Mouse (Mus musculus) E14TG2a.4 (cell line): ENCODE measurements around the gene Akt1.

ENCODE experiments used
- CTCF ChIP-seq: conservative IDR thresholded peaks from 2 replicates; pipeline ENCODE4 v1.5.1; 2014; ENCODE audit warnings: low read length
- POU5F1 ChIP-seq: IDR thresholded peaks from 2 replicates; pipeline ENCODE4 v1.6.1; 2014; ENCODE audit warnings: low read length, borderline replicate concordance

DNA sequence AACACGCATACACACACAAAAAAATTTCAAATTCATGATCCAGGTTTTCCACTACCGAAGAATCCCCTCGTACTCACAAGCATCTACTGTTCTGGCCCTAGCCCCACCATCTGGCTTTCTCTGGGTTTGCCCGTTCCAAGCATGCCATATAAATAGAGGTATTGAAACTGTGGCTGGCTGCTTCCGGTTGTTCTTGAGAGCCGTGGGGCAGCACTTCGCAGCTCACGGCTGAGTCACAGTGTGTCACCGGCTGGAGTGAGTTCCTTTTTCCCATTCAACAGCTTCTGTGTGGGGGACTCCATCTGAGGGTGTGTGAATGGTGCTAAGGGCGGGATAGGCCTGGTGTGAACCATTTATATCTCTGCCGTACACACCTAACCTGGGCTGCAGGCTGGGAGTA is 57.5 kb downstream of the Akt1 start:
- TF ChIP-seq CTCF (no peak), POU5F1 (no peak)
